ENCODE assay signal across 14 mouse cellular contexts in genomic region chr2:93276026-93276425, GRCm38 (mm10). TPM values are rescaled to one million over a fixed set of nuclear protein-coding genes. Genes with fewer than 3 reads are reported as not detected.
DNase-seq lines count a peak whose midpoint lies in the region; ATAC-seq lines count a peak whose summit lies in the region.
"Had no signal": no experiment of that assay in that cellular context is flagged by ENCODE, and none has a peak within 500 bp of the region (broad histone marks: within the 10 kb centered on the region; RNA-seq: fewer than 3 reads in every experiment).

No protein-coding gene starts in this region.

- ATAC-seq in hindbrain, embryonic 16.5 days: no peak
- ATAC-seq: forebrain, embryonic 16.5 days had no signal

- DNase-seq in adrenal gland, adult (ENCODE audit: inconsistent age in 2 of 2, low spot score in 1 of 2): peak; percentile 69 to 87
- no peak for DNase-seq in adrenal gland, adult 18-20 months (ENCODE audit: low spot score in 2 of 2)
- no peak for DNase-seq in hindbrain, embryonic 10.5 days (ENCODE audit: low spot score)
- peak; percentile 51 for DNase-seq in right cerebral cortex, adult 18-20 months
- DNase-seq in right cerebral cortex, postnatal 4 days: no peak
- DNase-seq in telencephalon, adult 2 months (ENCODE audit: low read depth, low spot score): peak; percentile 50
- DNase-seq in lung, postnatal 14 days: no peak
- DNase-seq: cerebellum, adult 8-10 months; liver, embryonic 13.5 days had no signal

- H3K27me3 ChIP-seq in hindbrain, embryonic 10.5 days (ENCODE audit: insufficient read depth, poor library complexity, severe bottlenecking): no peaks in the 10 kb centered on the region
- H3K27me3 ChIP-seq in hindbrain, embryonic 16.5 days (replicated peaks; ENCODE audit: control insufficient read depth, insufficient read depth, low read length): no peaks in the 10 kb centered on the region
- H3K27me3 ChIP-seq: liver, embryonic 13.5 days; neural tube, embryonic 13.5 days had no signal

- WGBS in hindbrain, embryonic 10.5 days: 95% methylated on average over 7 of the region's 7 CpGs
- WGBS in hindbrain, embryonic 16.5 days: 88% methylated on average over 7 of the region's 7 CpGs

- peaks cover 79% of the 10 kb centered on the region for H3K4me1 ChIP-seq in hindbrain, embryonic 10.5 days (replicated peaks)
- H3K4me1 ChIP-seq in hindbrain, embryonic 16.5 days (ENCODE audit: control insufficient read depth, insufficient read depth, low read depth, low read length): peaks cover 25% of the 10 kb centered on the region
- H3K4me1 ChIP-seq: liver, embryonic 13.5 days had no signal

- H3K9me3 ChIP-seq in hindbrain, embryonic 10.5 days: no peaks in the 10 kb centered on the region
- H3K9me3 ChIP-seq in hindbrain, embryonic 16.5 days (ENCODE audit: control insufficient read depth, low read length): no peaks in the 10 kb centered on the region
- H3K9me3 ChIP-seq: liver, embryonic 13.5 days; megakaryocyte, embryonic 14.5 days; neural tube, embryonic 13.5 days had no signal

- 0 out of 2 replicates have a peak overlapping the region, but pooled peaks have one; percentile 92 for H3K27ac ChIP-seq in hindbrain, embryonic 10.5 days
- H3K27ac ChIP-seq in hindbrain, embryonic 16.5 days (ENCODE audit: low read depth, low read length): no peak overlapping the region
- H3K27ac ChIP-seq: hindbrain, embryonic 14.5 days; liver, embryonic 13.5 days; neural tube, embryonic 13.5 days had no signal

- no peak overlapping the region for H3K4me3 ChIP-seq in hindbrain, embryonic 10.5 days
- H3K4me3 ChIP-seq in hindbrain, embryonic 16.5 days (ENCODE audit: low read length): no peak overlapping the region
- H3K4me3 ChIP-seq: liver, embryonic 13.5 days; megakaryocyte, embryonic 14.5 days; neural tube, embryonic 13.5 days had no signal

- H3K4me2 ChIP-seq in hindbrain, embryonic 16.5 days (ENCODE audit: low read length): no peak overlapping the region
- H3K4me2 ChIP-seq: hindbrain, embryonic 14.5 days; liver, embryonic 13.5 days; neural tube, embryonic 13.5 days had no signal

- no peak overlapping the region for H3K9ac ChIP-seq in hindbrain, embryonic 16.5 days (ENCODE audit: low read depth, low read length)
- H3K9ac ChIP-seq: hindbrain, embryonic 14.5 days; liver, embryonic 13.5 days; neural tube, embryonic 13.5 days had no signal

- H3K36me3 ChIP-seq in hindbrain, embryonic 10.5 days: peaks cover 14% of the 10 kb centered on the region; the same call in 1 of the 2 replicates
- H3K36me3 ChIP-seq in hindbrain, embryonic 16.5 days (ENCODE audit: control insufficient read depth, insufficient read depth, low read length): no peaks in the 10 kb centered on the region
- H3K36me3 ChIP-seq: liver, embryonic 13.5 days; neural tube, embryonic 13.5 days had no signal

RNA-seq across cellular contexts. Expression of gene Tspan18, which starts 58.3 kb away (rescaled TPM):
- 10 to 100 TPM; 43.8 to 79.6 TPM for total RNA-seq in adrenal gland, adult 18-20 months (2021)
- 48.6 and 55.1 TPM in 2 replicates for polyA plus RNA-seq in hindbrain, embryonic 10.5 days (2016; fragmentation: Nextera tagmentation; extraction: Ambion mirVana)
- polyA plus RNA-seq in hindbrain, embryonic 16.5 days (2015; fragmentation: Nextera tagmentation; extraction: Ambion mirVana): 15.7 and 24.2 TPM in 2 replicates

Comparison
In these comparisons a context has a peak if more than half of its experiments do, and no peak if none do; other contexts are left out.
1. DNase-seq: peak in adrenal gland, adult (2 of 2), right cerebral cortex, adult 18-20 months (single experiment) and telencephalon, adult 2 months (single experiment); none in adrenal gland, adult 18-20 months (0 of 2), hindbrain, embryonic 10.5 days (single experiment), right cerebral cortex, postnatal 4 days (single experiment) and lung, postnatal 14 days (single experiment).